Mouse (Mus musculus) liver, postnatal 0 days (tissue): Measurements from ENCODE around the gene Dgkg. TPM values are rescaled to one million over a fixed set of nuclear protein-coding genes. Genes with fewer than 3 reads are reported as not detected.

Experiments used
- ATAC-seq: fragments of 200-750 bp; cut with Nextera tagmentation; 2 replicates; pipeline ENCODE4 v1.8.0; 2017; ENCODE audit warnings: mild to moderate bottlenecking, moderate library complexity
- DNase-seq: peaks from one replicate; pipeline ENCODE4 v3.0.0-alpha.2; 2016
- H3K27ac ChIP-seq: fragments of 300-500 bp; sonication (generic); 2 replicates; pipeline ENCODE4 v1.5.1; 2014; ENCODE audit warnings: antibody characterized with exemption, moderate library complexity, mild to moderate bottlenecking, low read depth
- H3K27me3 ChIP-seq: fragments of 300-500 bp; sonication (generic); 2 replicates; pipeline ENCODE4 v1.6.1; 2014; ENCODE audit warnings: low read length, control low read depth, mixed read lengths; ENCODE audit not compliant: insufficient read depth
- H3K36me3 ChIP-seq: fragments of 300-500 bp; sonication (generic); replicated peaks from 2 replicates; pipeline ENCODE4 v1.6.1; 2014; ENCODE audit warnings: mild to moderate bottlenecking, control low read depth, low read length, moderate library complexity, mixed read lengths; ENCODE audit not compliant: insufficient read depth
- H3K4me1 ChIP-seq: fragments of 300-500 bp; sonication (generic); 2 replicates; pipeline ENCODE4 v1.6.1; 2014; ENCODE audit warnings: antibody characterized with exemption, mild to moderate bottlenecking, control low read depth; ENCODE audit not compliant: insufficient read depth
- H3K4me2 ChIP-seq: fragments of 300-500 bp; sonication (generic); 2 replicates; pipeline ENCODE4 v1.6.1; 2014; ENCODE audit warnings: low read depth, mild to moderate bottlenecking, low read length, moderate library complexity, mixed read lengths
- H3K4me3 ChIP-seq: fragments of 300-500 bp; sonication (generic); 2 replicates; pipeline ENCODE4 v1.5.1; 2014; ENCODE audit warnings: low read depth, low read length
- H3K9ac ChIP-seq: fragments of 300-500 bp; sonication (generic); replicated peaks from 2 replicates; pipeline ENCODE4 v1.6.1; 2014; ENCODE audit warnings: mild to moderate bottlenecking, moderate library complexity
- H3K9me3 ChIP-seq: fragments of 300-500 bp; sonication (generic); 2 replicates; pipeline ENCODE4 v1.6.1; 2016; ENCODE audit warnings: mild to moderate bottlenecking, control low read depth, low read length, mixed read lengths
- CTCF ChIP-seq: sonication (generic); IDR thresholded peaks from 2 replicates; pipeline ENCODE4 v1.5.1; 2016; ENCODE audit warnings: antibody characterized with exemption, low read depth
- EP300 ChIP-seq: IDR thresholded peaks from 2 replicates; pipeline ENCODE4 v1.6.1; 2016; ENCODE audit warnings: antibody characterized with exemption, low read depth, mild to moderate bottlenecking
- WGBS: fragments of 180-500 bp; shearing (Covaris S2); extraction: QIAGEN DNeasy Blood & Tissue Kit; methylation state at CpG from one replicate; pipeline ENCODE4 v1.1.7; 2014; ENCODE audit not compliant: insufficient replicate concordance; 5-methylcytosine and 5-hydroxymethylcytosine counted together
- polyA plus RNA-seq: library from polyadenylated mRNA; unstranded; fragments of >200 nt; fragmentation: Nextera tagmentation; extraction: Ambion mirVana; gene quantifications from 2 replicates; pipeline ENCODE4 v1.2.1, GENCODE M21; 2015

Gene Dgkg
- polyA plus RNA-seq, 1 experiment from 2014 or later: 0.93 TPM

- Histone ChIP-seq H3K27ac (no peak overlapping the region), H3K4me3 (no peak overlapping the region), H3K27me3 (peaks cover 12% of the 10 kb centered on the region; the same call in 1 of the 2 replicates), H3K9me3 (no peaks in the 10 kb centered on the region), H3K9ac (no peak overlapping the region), H3K4me1 (peaks cover 26% of the 10 kb centered on the region), H3K36me3 (no peaks in the 10 kb centered on the region), H3K4me2 (no peak overlapping the region)
- no peak for TF ChIP-seq CTCF
- TF ChIP-seq EP300: no peak
- 15% methylated on average over 6 of the region's 6 CpGs for WGBS
- ATAC-seq (no peak), DNase-seq (no peak)
Observed at GRCm38 (mm10) chr16:22436106-22436505, 220.9 kb downstream of the Dgkg start.

GRCm38 (mm10) chr16:22434530-22434929 is 222.5 kb downstream of the Dgkg start:
- Histone ChIP-seq H3K4me1 (peaks cover 17% of the 10 kb centered on the region), H3K27ac (no peak overlapping the region), H3K9me3 (no peaks in the 10 kb centered on the region), H3K27me3 (peaks cover 9% of the 10 kb centered on the region; the same call in 1 of the 2 replicates), H3K4me3 (no peak overlapping the region), H3K4me2 (no peak overlapping the region), H3K36me3 (no peaks in the 10 kb centered on the region), H3K9ac (no peak overlapping the region)
- ATAC-seq (no peak), DNase-seq (no peak)
- WGBS: 85% methylated on average over 5 of the region's 5 CpGs
- TF ChIP-seq EP300 (no peak), CTCF (no peak)

- Histone ChIP-seq H3K4me3 (no peak overlapping the region), H3K36me3 (no peaks in the 10 kb centered on the region), H3K27ac (no peak overlapping the region), H3K9ac (no peak overlapping the region), H3K27me3 (peaks cover 9% of the 10 kb centered on the region; the same call in 1 of the 2 replicates), H3K4me1 (peaks cover 20% of the 10 kb centered on the region), H3K4me2 (no peak overlapping the region), H3K9me3 (no peaks in the 10 kb centered on the region)
- DNase-seq: no peak
- WGBS: 52% methylated on average over 12 of the region's 12 CpGs
- ATAC-seq: no peak
- no peak for TF ChIP-seq CTCF
- no peak for TF ChIP-seq EP300
Observed at GRCm38 (mm10) chr16:22433944-22434343, 223.1 kb downstream of the Dgkg start.

- DNase-seq (no peak), ATAC-seq (no peak)
- Histone ChIP-seq H3K9me3 (no peaks in the 10 kb centered on the region), H3K27ac (no peak overlapping the region), H3K4me1 (peaks cover 21% of the 10 kb centered on the region), H3K27me3 (no peaks in the 10 kb centered on the region), H3K4me2 (no peak overlapping the region), H3K9ac (no peak overlapping the region), H3K4me3 (no peak overlapping the region), H3K36me3 (no peaks in the 10 kb centered on the region)
- 32% methylated on average over 12 of the region's 12 CpGs for WGBS
- TF ChIP-seq CTCF (no peak), EP300 (no peak)
Observed at GRCm38 (mm10) chr16:22431773-22432172, 225.2 kb downstream of the Dgkg start.

GRCm38 (mm10) chr16:22431335-22431734 is 225.7 kb downstream of the Dgkg start:
- 49% methylated on average over 2 of the region's 2 CpGs for WGBS
- H3K9me3 ChIP-seq: no peaks in the 10 kb centered on the region
- TF ChIP-seq EP300 (no peak), CTCF (no peak)
- H3K4me3 ChIP-seq: no peak overlapping the region
- no peak overlapping the region for H3K27ac ChIP-seq
- peaks cover 21% of the 10 kb centered on the region for H3K4me1 ChIP-seq
- H3K9ac ChIP-seq: no peak overlapping the region
- no peaks in the 10 kb centered on the region for H3K36me3 ChIP-seq
- H3K27me3 ChIP-seq: no peaks in the 10 kb centered on the region
- no peak overlapping the region for H3K4me2 ChIP-seq
- DNase-seq (no peak), ATAC-seq (no peak)

GRCm38 (mm10) chr16:22430211-22430951 is 226.6 kb downstream of the Dgkg start:
- H3K4me2 ChIP-seq: no peak overlapping the region
- DNase-seq: no peak
- no peak overlapping the region for H3K4me3 ChIP-seq
- H3K4me1 ChIP-seq: peaks cover 15% of the 10 kb centered on the region
- H3K27ac ChIP-seq: no peak overlapping the region
- no peaks in the 10 kb centered on the region for H3K9me3 ChIP-seq
- WGBS: 76% methylated on average over 16 of the region's 16 CpGs
- ATAC-seq: no peak
- no peaks in the 10 kb centered on the region for H3K27me3 ChIP-seq
- H3K9ac ChIP-seq: no peak overlapping the region
- no peak for TF ChIP-seq CTCF
- TF ChIP-seq EP300: no peak
- no peaks in the 10 kb centered on the region for H3K36me3 ChIP-seq
